Mouse (Mus musculus) CH12.LX (cell line): ENCODE data around the gene Ankrd63. TPM values are rescaled to one million over a fixed set of nuclear protein-coding genes. Genes with fewer than 3 reads are reported as not detected.

Experiments used
- DNase-seq: peaks from one replicate; pipeline ENCODE4 v3.0.0-alpha.2; 2013; ENCODE audit errors: extremely low read depth
- H3K27ac ChIP-seq: 2 replicates; pipeline ENCODE4 v1.5.1; 2012; ENCODE audit warnings: low read depth, mild to moderate bottlenecking, control low read depth, moderate library complexity; ENCODE audit not compliant: insufficient read depth
- H3K27me3 ChIP-seq: replicated peaks from 2 replicates; pipeline ENCODE3; 2012; ENCODE audit warnings: inconsistent platforms
- H3K36me3 ChIP-seq, 2 experiments: replicated peaks in 1 of 2; 2 replicates each; pipeline versions ENCODE3 to v1.6.1; 2012; ENCODE audit warnings: inconsistent platforms in 1 of 2, low read length in 1 of 2, mild to moderate bottlenecking in 1 of 2, mixed read lengths in 1 of 2, moderate library complexity in 1 of 2; ENCODE audit not compliant: control insufficient read depth in 1 of 2, insufficient read depth in 1 of 2
- H3K4me1 ChIP-seq, 2 experiments: 2 replicates each; pipeline ENCODE4 v1.6.1; 2012; ENCODE audit warnings: inconsistent platforms in 1 of 2, moderate library complexity in 1 of 2; ENCODE audit not compliant: insufficient read depth in 2 of 2, control insufficient read depth in 1 of 2
- H3K4me2 ChIP-seq: 2 replicates; pipeline ENCODE4 v1.6.1; 2012; ENCODE audit warnings: low read depth, mild to moderate bottlenecking, control low read depth; ENCODE audit not compliant: poor library complexity, insufficient read depth, severe bottlenecking
- H3K4me3 ChIP-seq, 3 experiments: fragments of 150-350 bp in 1 of 3; sonication (generic) in 1 of 3; replicated peaks in 1 of 3; 2 replicates each; pipeline versions ENCODE3 to v1.5.1; 2011 to 2012; ENCODE audit warnings: low read depth in 2 of 3, low read length in 2 of 3, mild to moderate bottlenecking in 2 of 3, moderate library complexity in 2 of 3, control low read depth in 1 of 3, improper control_type of control experiment in 1 of 3, inconsistent platforms in 1 of 3, mixed read lengths in 1 of 3; ENCODE audit not compliant: poor library complexity in 1 of 3
- H3K79me2 ChIP-seq: replicated peaks from 2 replicates; pipeline ENCODE4 v1.6.1; 2012; ENCODE audit warnings: mild to moderate bottlenecking, moderate library complexity; ENCODE audit not compliant: control insufficient read depth, poor library complexity, insufficient read depth, severe bottlenecking; ENCODE audit errors: extremely low read depth
- H3K9ac ChIP-seq: 2 replicates; pipeline ENCODE4 v1.6.1; 2012; ENCODE audit warnings: low read depth, mild to moderate bottlenecking, control low read depth, moderate library complexity; ENCODE audit not compliant: insufficient read depth
- H3K9me3 ChIP-seq: replicated peaks from 2 replicates; pipeline ENCODE3; 2012; ENCODE audit warnings: low read length, inconsistent platforms, mixed read lengths
- CHD2 ChIP-seq: IDR thresholded peaks from 2 replicates; pipeline ENCODE4 v1.6.1; 2011; ENCODE audit warnings: low read length, improper control_type of control experiment
- EP300 ChIP-seq: IDR thresholded peaks from 2 replicates; pipeline ENCODE4 v1.6.1; 2011; ENCODE audit warnings: low read length, improper control_type of control experiment
- JUND ChIP-seq: conservative IDR thresholded peaks from 2 replicates; pipeline ENCODE4 v1.6.1; 2011; ENCODE audit warnings: low read depth, low read length, improper control_type of control experiment
- KAT2A ChIP-seq: IDR thresholded peaks from 2 replicates; pipeline ENCODE4 v1.6.1; 2012; ENCODE audit warnings: low read length, improper control_type of control experiment, inconsistent platforms; ENCODE audit not compliant: insufficient replicate concordance
- MAZ ChIP-seq: IDR thresholded peaks from 2 replicates; pipeline ENCODE4 v1.6.1; 2012; ENCODE audit warnings: low read depth, mild to moderate bottlenecking, inconsistent platforms, low read length, improper control_type of control experiment, moderate library complexity
- MXI1 ChIP-seq: IDR thresholded peaks from 2 replicates; pipeline ENCODE4 v1.6.1; 2011; ENCODE audit warnings: mild to moderate bottlenecking, low read depth, low read length, improper control_type of control experiment
- PAX5 ChIP-seq: IDR thresholded peaks from 2 replicates; pipeline ENCODE4 v1.6.1; 2012; ENCODE audit warnings: low read length, inconsistent platforms, mixed read lengths
- POLR2AphosphoS2 ChIP-seq: IDR thresholded peaks from 2 replicates; pipeline ENCODE4 v1.6.1; 2011; ENCODE audit warnings: low read depth, low read length, improper control_type of control experiment
- SIN3A ChIP-seq: IDR thresholded peaks from 2 replicates; pipeline ENCODE4 v1.6.1; 2012; ENCODE audit warnings: low read length, improper control_type of control experiment, inconsistent platforms
- TCF12 ChIP-seq: IDR thresholded peaks from 2 replicates; pipeline ENCODE4 v1.6.1; 2014; ENCODE audit warnings: low read depth, mild to moderate bottlenecking, inconsistent platforms, low read length, improper control_type of control experiment
- UBTF ChIP-seq: IDR thresholded peaks from 2 replicates; pipeline ENCODE4 v1.6.1; 2012; ENCODE audit warnings: low read depth, mild to moderate bottlenecking, inconsistent platforms, low read length, improper control_type of control experiment, moderate library complexity
- ZMIZ1 ChIP-seq: IDR thresholded peaks from 2 replicates; pipeline ENCODE4 v1.6.1; 2012; ENCODE audit warnings: low read depth, mild to moderate bottlenecking, inconsistent platforms, low read length, improper control_type of control experiment
- ZNF384 ChIP-seq: IDR thresholded peaks from 2 replicates; pipeline ENCODE4 v1.6.1; 2012; ENCODE audit warnings: low read depth, low read length, improper control_type of control experiment, inconsistent platforms
- dilution Hi-C: fragments of 300-500 bp; cut with MboI; formaldehyde crosslinking; loops from 2 replicates; pipeline ENCODE4 v1.14.3; 2020; ENCODE audit warnings: low sequenced_read_pairs; ENCODE audit not compliant: extremely low pct_unique_long_range_greater_than_20kb, extremely low pct_ligation_motif_present
- in situ Hi-C: fragments of 300-500 bp; cut with MboI; formaldehyde crosslinking; loops from 3 replicates; pipeline ENCODE4 v1.14.3; 2019; ENCODE audit warnings: low sequenced_read_pairs, low pct_ligation_motif_present, low pct_unique_long_range_greater_than_20kb, mixed read lengths
- polyA plus RNA-seq: library from polyadenylated mRNA; unstranded; fragments of >175 nt; gene quantifications from 2 replicates; pipeline ENCODE4 v1.2.1, GENCODE M21; 2012; ENCODE audit warnings: low read depth; ENCODE audit not compliant: insufficient read length
- total RNA-seq, 2 experiments: library from RNA; depleted of rRNA; stranded (reverse); fragments of 300-350 nt in 1 of 2; fragments of >200 nt in 1 of 2; gene quantifications; 2 replicates each; pipeline ENCODE4 v1.2.3; 2012 to 2014

The Ankrd63 gene
- total and polyA plus RNA-seq, 3 experiments = 0.07 TPM; not detected in 2

GRCm38 (mm10) chr2:118747301-118747960 is 43.7 kb upstream of the Ankrd63 start:
- DNase-seq = no peak
- H3K36me3 ChIP-seq = peaks cover 0 to 14% of the 10 kb centered on the region in 2 experiments
- peak overlapping the region in 2 of 3 experiments; percentile 37 to 58 for H3K4me3 ChIP-seq
- H3K9me3 ChIP-seq = no peaks in the 10 kb centered on the region
- H3K79me2 ChIP-seq = no peaks in the 10 kb centered on the region
- dilution Hi-C loops = no loop called here
- in situ Hi-C loops = loop anchor here (25.0 kb wide), 1 partner anchor 260 kb away; the partner anchor contains the start of gene Srp14
- TF ChIP-seq KAT2A (no peak), MAZ (no peak), EP300 (no peak), JUND (no peak), SIN3A (no peak), POLR2AphosphoS2 (no peak), TCF12 (no peak), CHD2 (no peak), ZMIZ1 (no peak), UBTF (no peak), PAX5 (no peak)
- H3K4me2 ChIP-seq = peak overlapping the region; percentile 38
- peak overlapping the region; percentile 26 for H3K9ac ChIP-seq
- no peak overlapping the region for H3K27ac ChIP-seq
- H3K27me3 ChIP-seq = peaks cover 14% of the 10 kb centered on the region
- H3K4me1 ChIP-seq = peaks cover 4 to 51% of the 10 kb centered on the region in 2 experiments; a peak in 3 of 4 replicates

DNA sequence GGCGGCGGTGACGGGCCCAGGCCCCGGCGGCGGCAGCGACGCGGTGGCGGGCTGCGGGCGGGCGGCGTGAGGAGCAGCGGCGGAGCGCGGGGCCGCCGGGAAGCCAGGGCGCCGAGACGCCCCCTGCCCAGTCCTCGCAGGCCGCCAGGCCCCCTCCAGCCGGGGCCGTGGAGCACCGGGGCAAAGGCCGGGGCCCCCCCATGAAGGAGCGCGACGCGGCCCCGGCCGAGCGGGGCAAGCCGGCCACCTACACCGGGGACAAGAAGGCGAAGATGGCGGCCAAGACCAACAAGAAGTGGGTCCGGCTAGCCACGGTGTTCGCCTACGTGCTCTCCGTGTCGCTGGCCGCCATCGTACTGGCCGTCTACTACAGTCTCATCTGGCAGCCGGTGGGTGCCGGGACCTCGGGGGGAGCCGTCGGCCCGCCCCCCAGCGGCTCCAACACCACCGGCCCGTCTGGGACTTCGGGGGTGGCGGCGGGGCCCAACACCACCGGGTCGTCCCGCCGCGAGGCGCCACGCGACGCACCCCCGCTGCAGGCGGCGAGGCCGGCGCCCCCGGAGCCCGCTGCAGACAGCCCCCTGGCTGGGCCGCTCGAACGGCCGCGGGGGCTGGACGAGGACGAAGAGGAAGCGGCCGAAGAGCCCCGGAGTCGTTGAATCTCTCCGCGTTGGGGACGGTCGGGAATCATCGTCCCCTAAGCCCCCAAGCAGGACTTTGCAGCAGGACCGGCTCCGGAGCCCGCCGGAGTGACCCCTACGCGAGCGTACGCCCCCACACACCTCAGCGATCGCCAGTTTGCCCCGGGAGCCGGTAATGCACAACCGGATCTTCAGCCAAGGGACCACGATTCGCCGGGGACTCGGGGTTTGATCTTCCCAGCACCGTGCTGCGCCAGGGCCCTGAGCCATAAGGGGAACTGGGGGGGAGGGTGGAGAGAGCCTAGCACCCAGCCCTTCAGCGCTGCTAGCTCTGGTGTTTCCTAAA is 42.4 kb upstream of the Ankrd63 start:
- Histone ChIP-seq H3K27me3 (peaks cover 16% of the 10 kb centered on the region), H3K4me3 (peak overlapping the region; percentile 58 to 93 (median 74)), H3K79me2 (no peaks in the 10 kb centered on the region), H3K27ac (no peak overlapping the region), H3K9ac (peak overlapping the region; percentile 81), H3K4me2 (peak overlapping the region; percentile 38)
- no peak for TF ChIP-seq SIN3A
- TF ChIP-seq MXI1 = no peak
- no peak for TF ChIP-seq ZNF384
- TF ChIP-seq, all 38 proteins: peak for 0
- peaks cover 0 to 14% of the 10 kb centered on the region in 2 experiments for H3K36me3 ChIP-seq
- H3K9me3 ChIP-seq = no peaks in the 10 kb centered on the region
- no peak for DNase-seq
- dilution Hi-C loops (no loop called here), in situ Hi-C loops (loop anchor here (25.0 kb wide), 1 partner anchor 259 kb away; the partner anchor contains the start of gene Srp14)
- peaks cover 4 to 51% of the 10 kb centered on the region in 2 experiments; a peak in 3 of 4 replicates for H3K4me1 ChIP-seq
